Mouse (Mus musculus): ENCODE measurements around the gene Myo1e.
"Not testable (repeated sequence)": the region's sequence is repeated elsewhere in the genome, so short reads cannot be mapped to it uniquely, and the experiment has no call there.

The Myo1e gene

GRCm38 (mm10) chr9:70255005-70255404 is 47.9 kb downstream of the Myo1e start:
- DNase-seq = no peak

- not testable (repeated sequence) for DNase-seq
These were observed 48.9 kb downstream of the Myo1e start for GRCm38 (mm10) chr9:70256027-70256426.

GRCm38 (mm10) chr9:70257289-70258101 is 50.3 kb downstream of the Myo1e start:
- DNase-seq = no peak

- no peak for DNase-seq
These were observed 53.2 kb downstream of the Myo1e start for GRCm38 (mm10) chr9:70260324-70260841.

GRCm38 (mm10) chr9:70261646-70262045 is 54.5 kb downstream of the Myo1e start:
- DNase-seq = no peak

GRCm38 (mm10) chr9:70263134-70263533 is 56.0 kb downstream of the Myo1e start:
- no peak for DNase-seq

GRCm38 (mm10) chr9:70263735-70264134 is 56.6 kb downstream of the Myo1e start:
- no peak for DNase-seq

GRCm38 (mm10) chr9:70265513-70265912 is 58.4 kb downstream of the Myo1e start:
- DNase-seq = no peak

GRCm38 (mm10) chr9:70266186-70266585 is 59.0 kb downstream of the Myo1e start:
- DNase-seq = no peak

GRCm38 (mm10) chr9:70267108-70267507 is 60.0 kb downstream of the Myo1e start:
- DNase-seq = no peak

- DNase-seq = no peak
These were observed 62.2 kb downstream of the Myo1e start for GRCm38 (mm10) chr9:70269349-70269748.

GRCm38 (mm10) chr9:70270468-70270867 is 63.3 kb downstream of the Myo1e start:
- no peak for DNase-seq

- DNase-seq = no peak
These were observed 64.0 kb downstream of the Myo1e start for GRCm38 (mm10) chr9:70271137-70271536.

GRCm38 (mm10) chr9:70271631-70272030 is 64.5 kb downstream of the Myo1e start:
- DNase-seq = no peak

GRCm38 (mm10) chr9:70274071-70274470 is 66.9 kb downstream of the Myo1e start:
- DNase-seq = no peak

GRCm38 (mm10) chr9:70274476-70274875 is 67.3 kb downstream of the Myo1e start:
- no peak for DNase-seq

GRCm38 (mm10) chr9:70274887-70275555 is 67.9 kb downstream of the Myo1e start:
- DNase-seq = no peak

- no peak for DNase-seq
These were observed 69.9 kb downstream of the Myo1e start for GRCm38 (mm10) chr9:70277076-70277475.

- DNase-seq = no peak
These were observed 70.4 kb downstream of the Myo1e start for GRCm38 (mm10) chr9:70277529-70277982.

- DNase-seq = no peak
These were observed 74.3 kb downstream of the Myo1e start for GRCm38 (mm10) chr9:70281407-70281806.

- DNase-seq = no peak
These were observed 75.0 kb downstream of the Myo1e start for GRCm38 (mm10) chr9:70282107-70282506.

GRCm38 (mm10) chr9:70283151-70283550 is 76.0 kb downstream of the Myo1e start:
- DNase-seq = no peak

GRCm38 (mm10) chr9:70284584-70285140 is 77.5 kb downstream of the Myo1e start:
- peak; percentile 18 for DNase-seq

GRCm38 (mm10) chr9:70290785-70291184 is 83.6 kb downstream of the Myo1e start:
- no peak for DNase-seq
